Comparison of ENCODE assay signal across 17 mouse cellular contexts in the genomic region with DNA sequence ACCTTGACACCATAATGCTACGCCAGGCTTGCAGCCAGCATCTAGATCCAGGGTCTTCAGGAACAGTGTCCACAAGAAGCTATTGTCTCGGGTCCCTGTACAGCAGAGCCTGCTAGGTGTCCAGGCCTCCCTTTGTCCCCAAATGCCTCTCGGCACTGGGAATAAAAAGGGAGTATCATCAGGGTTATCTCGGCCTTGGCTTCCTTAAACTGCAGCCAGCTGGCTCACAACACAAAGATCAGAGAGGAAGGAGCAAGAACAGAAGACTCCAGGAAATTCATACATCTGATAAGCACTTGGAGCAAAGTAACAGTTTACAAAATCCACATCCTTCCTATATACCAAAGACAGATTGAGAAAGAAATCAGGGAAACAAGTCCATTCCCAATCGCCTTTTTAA. TPM values are rescaled to one million over a fixed set of nuclear protein-coding genes. Genes with fewer than 3 reads are reported as not detected.
DNase-seq lines count a peak whose midpoint lies in the region.
"Had no signal": no experiment of that assay in that cellular context is flagged by ENCODE, and none has a peak within 500 bp of the region (broad histone marks: within the 10 kb centered on the region; RNA-seq: fewer than 3 reads in every experiment).

A gene (minus strand): TSS at position 140 of the 400 bp plus-strand sequence.

- DNase-seq in adrenal gland, adult (ENCODE audit: inconsistent age in 2 of 2, low spot score in 1 of 2) = peak; percentile 50 to 78
- DNase-seq in adrenal gland, postnatal 4 days (ENCODE audit: low spot score in 2 of 2) = no peak
- peak; percentile 7 for DNase-seq in urinary bladder, postnatal 14 days (ENCODE audit: low spot score)
- no peak for DNase-seq in urinary bladder, postnatal 25 days (ENCODE audit: low spot score)
- DNase-seq in lung, postnatal 10 days = peak; percentile 55
- no peak for DNase-seq in spleen, postnatal 4 days (ENCODE audit: low spot score in 2 of 2)
- DNase-seq in cerebellum, postnatal 10 days = no peak
- no peak for DNase-seq in cerebellum, adult 11-12 months
- DNase-seq: cerebellum, adult 18-20 months; gastrocnemius, postnatal 25 days; layer of hippocampus, adult 9-11 months; liver; midbrain, embryonic 14.5 days; right cerebral cortex, postnatal 25 days; thymus, adult 2 months had no signal

RNA-seq across cellular contexts. Expression of the gene that starts here (rescaled TPM):
- total RNA-seq in adrenal gland, postnatal 4 days (2021) = under 1 TPM; 0.68 to 0.70 TPM
- total RNA-seq: gastrocnemius, postnatal 25 days; hematopoietic stem cell, adult 5-6 weeks; left cerebral cortex, postnatal 14 days had no signal

Comparison
In these comparisons a context has a peak if more than half of its experiments do, and no peak if none do; other contexts are left out.
1. DNase-seq: peak in adrenal gland, adult (2 of 2), urinary bladder, postnatal 14 days (single experiment) and lung, postnatal 10 days (single experiment); none in adrenal gland, postnatal 4 days (0 of 2), urinary bladder, postnatal 25 days (single experiment), spleen, postnatal 4 days (0 of 2), cerebellum, postnatal 10 days (0 of 2) and cerebellum, adult 11-12 months (single experiment).